Mouse (Mus musculus) mature B cell (primary cell): ENCODE measurements around the gene Pm20d1.

Experiments
- in situ Hi-C: fragments of 300-500 bp; cut with MboI; formaldehyde crosslinking; loops from 2 replicates; pipeline ENCODE4 v1.14.3; 2019

The Pm20d1 gene

GRCm38 (mm10) chr1:131797202-131797909 is at the start of gene Pm20d1:
TSS of gene Pm20d1 (plus strand) at chr1:131797381.
- in situ Hi-C loops: no loop called here

- in situ Hi-C loops: no loop called here
These were observed 49.4 kb upstream of the Pm20d1 start for GRCm38 (mm10) chr1:131747761-131748160.

GRCm38 (mm10) chr1:131748636-131749035 is 48.5 kb upstream of the Pm20d1 start:
- in situ Hi-C loops: no loop called here

- in situ Hi-C loops: no loop called here
These were observed 47.3 kb upstream of the Pm20d1 start for GRCm38 (mm10) chr1:131749706-131750545.

- in situ Hi-C loops: no loop called here
These were observed 45.8 kb upstream of the Pm20d1 start for GRCm38 (mm10) chr1:131751181-131751890.

GRCm38 (mm10) chr1:131751891-131752311 is 45.3 kb upstream of the Pm20d1 start:
- in situ Hi-C loops: no loop called here

- in situ Hi-C loops: no loop called here
These were observed 42.9 kb upstream of the Pm20d1 start for GRCm38 (mm10) chr1:131754212-131754829.

- in situ Hi-C loops: no loop called here
These were observed 42.3 kb upstream of the Pm20d1 start for GRCm38 (mm10) chr1:131754916-131755315.

GRCm38 (mm10) chr1:131757211-131757610 is 40.0 kb upstream of the Pm20d1 start:
- in situ Hi-C loops: no loop called here

- in situ Hi-C loops: no loop called here
These were observed 38.4 kb upstream of the Pm20d1 start for GRCm38 (mm10) chr1:131758796-131759195.

GRCm38 (mm10) chr1:131759667-131760427 is 37.3 kb upstream of the Pm20d1 start:
- in situ Hi-C loops: loop anchor here (10.0 kb wide), 1 partner anchor 155 kb away; no protein-coding TSS in a partner anchor

GRCm38 (mm10) chr1:131760428-131760820 is 36.8 kb upstream of the Pm20d1 start:
- in situ Hi-C loops: loop anchor here (10.0 kb wide), 1 partner anchor 156 kb away; no protein-coding TSS in a partner anchor

GRCm38 (mm10) chr1:131761079-131761831 is 35.9 kb upstream of the Pm20d1 start:
- in situ Hi-C loops: loop anchor here (10.0 kb wide), 1 partner anchor 156 kb away; no protein-coding TSS in a partner anchor

- in situ Hi-C loops: loop anchor here (10.0 kb wide), 1 partner anchor 159 kb away; no protein-coding TSS in a partner anchor
These were observed 33.5 kb upstream of the Pm20d1 start for GRCm38 (mm10) chr1:131763683-131764082.

- in situ Hi-C loops: loop anchor here (10.0 kb wide), 1 partner anchor 160 kb away; no protein-coding TSS in a partner anchor
These were observed 32.4 kb upstream of the Pm20d1 start for GRCm38 (mm10) chr1:131764581-131765338.

- in situ Hi-C loops: loop anchor here (10.0 kb wide), 1 partner anchor 161 kb away; no protein-coding TSS in a partner anchor
These were observed 31.7 kb upstream of the Pm20d1 start for GRCm38 (mm10) chr1:131765357-131766001.

GRCm38 (mm10) chr1:131769296-131769695 is 27.9 kb upstream of the Pm20d1 start:
- in situ Hi-C loops: loop anchor here (10.0 kb wide), 1 partner anchor 164 kb away; no protein-coding TSS in a partner anchor

GRCm38 (mm10) chr1:131770656-131771055 is 26.5 kb upstream of the Pm20d1 start:
- in situ Hi-C loops: no loop called here

- in situ Hi-C loops: no loop called here
These were observed 25.7 kb upstream of the Pm20d1 start for GRCm38 (mm10) chr1:131771440-131771839.
